Mouse (Mus musculus): Measurements from ENCODE around the gene Sept4. TPM values are rescaled to one million over a fixed set of nuclear protein-coding genes. Genes with fewer than 3 reads are reported as not detected.

Gene Sept4
- polyA plus RNA-seq, 1 experiment from 2014 or later: 26.3 TPM

- H3K4me3 ChIP-seq (ENCODE audit: low read depth, low read length): no peak overlapping the region
- no peaks in the 10 kb centered on the region for H3K36me3 ChIP-seq (ENCODE audit: control insufficient read depth, insufficient read depth, low read length)
- H3K4me2 ChIP-seq (replicated peaks; ENCODE audit: low read depth): no peak overlapping the region
- no peak overlapping the region for H3K9ac ChIP-seq (ENCODE audit: low read length)
- 0 out of 2 replicates have a peak, but pooled peaks have one; percentile 60 for ATAC-seq (ENCODE audit: low FRiP score, low TSS enrichment)
- H3K27me3 ChIP-seq (ENCODE audit: control insufficient read depth, insufficient read depth, low read length): no peaks in the 10 kb centered on the region
- H3K27ac ChIP-seq (replicated peaks): no peak overlapping the region
- 11% methylated on average over 2 of the region's 2 CpGs for WGBS
- no peak for TF ChIP-seq EP300 (optimal IDR thresholded peaks at IDR 0.05)
- TF ChIP-seq CTCF (IDR thresholded peaks at IDR 0.05; ENCODE audit: low read depth): no peak
- H3K9me3 ChIP-seq (ENCODE audit: control insufficient read depth, low read length): no peaks in the 10 kb centered on the region
- DNase-seq (ENCODE audit: low spot score): no peak
- 0 out of 2 replicates have a peak, but pooled peaks cover 4% of the 10 kb centered on the region for H3K4me1 ChIP-seq (replicated peaks; ENCODE audit: control insufficient read depth, insufficient read depth)
Observed at GRCm38 (mm10) chr11:87555106-87555703, 13.5 kb upstream of the Sept4 start.

- Histone ChIP-seq H3K36me3 (ENCODE audit: control insufficient read depth, insufficient read depth, low read length) (no peaks in the 10 kb centered on the region), H3K4me1 (replicated peaks; ENCODE audit: control insufficient read depth, insufficient read depth) (no peaks in the 10 kb centered on the region), H3K27me3 (ENCODE audit: control insufficient read depth, insufficient read depth, low read length) (no peaks in the 10 kb centered on the region), H3K4me2 (replicated peaks; ENCODE audit: low read depth) (no peak overlapping the region), H3K9ac (ENCODE audit: low read length) (no peak overlapping the region), H3K27ac (replicated peaks) (no peak overlapping the region), H3K9me3 (ENCODE audit: control insufficient read depth, low read length) (no peaks in the 10 kb centered on the region), H3K4me3 (ENCODE audit: low read depth, low read length) (no peak overlapping the region)
- ATAC-seq (ENCODE audit: low FRiP score, low TSS enrichment): no peak
- no peak for DNase-seq (ENCODE audit: low spot score)
- 58% methylated on average over 6 of the region's 6 CpGs for WGBS
- TF ChIP-seq EP300 (optimal IDR thresholded peaks at IDR 0.05) (no peak), CTCF (IDR thresholded peaks at IDR 0.05; ENCODE audit: low read depth) (no peak)
Observed at GRCm38 (mm10) chr11:87561208-87561607, 7.5 kb upstream of the Sept4 start.

- 67% methylated on average over 3 of the region's 3 CpGs for WGBS
- Histone ChIP-seq H3K9me3 (ENCODE audit: control insufficient read depth, low read length) (no peaks in the 10 kb centered on the region), H3K36me3 (ENCODE audit: control insufficient read depth, insufficient read depth, low read length) (no peaks in the 10 kb centered on the region), H3K4me1 (replicated peaks; ENCODE audit: control insufficient read depth, insufficient read depth) (no peaks in the 10 kb centered on the region), H3K27me3 (ENCODE audit: control insufficient read depth, insufficient read depth, low read length) (no peaks in the 10 kb centered on the region), H3K4me2 (replicated peaks; ENCODE audit: low read depth) (no peak within 1 kb of the TSS), H3K4me3 (ENCODE audit: low read depth, low read length) (no peak within 1 kb of the TSS), H3K9ac (ENCODE audit: low read length) (no peak within 1 kb of the TSS), H3K27ac (replicated peaks) (no peak within 1 kb of the TSS)
- TF ChIP-seq EP300 (optimal IDR thresholded peaks at IDR 0.05): no peak
- no peak for TF ChIP-seq CTCF (IDR thresholded peaks at IDR 0.05; ENCODE audit: low read depth)
- DNase-seq (ENCODE audit: low spot score) (no peak), ATAC-seq (ENCODE audit: low FRiP score, low TSS enrichment) (no peak)
Observed at GRCm38 (mm10) chr11:87566501-87566900, 2.2 kb upstream of the Sept4 start, which contains the start of gene Gm11492. Gene Gm11492, plus strand, starts transcription at chr11:87566653.

GRCm38 (mm10) chr11:87570743-87571142, 2.0 kb downstream of the Sept4 start:
- Histone ChIP-seq H3K9ac (ENCODE audit: low read length) (no peak overlapping the region), H3K9me3 (ENCODE audit: control insufficient read depth, low read length) (no peaks in the 10 kb centered on the region), H3K4me3 (ENCODE audit: low read depth, low read length) (no peak overlapping the region), H3K4me2 (replicated peaks; ENCODE audit: low read depth) (no peak overlapping the region), H3K4me1 (replicated peaks; ENCODE audit: control insufficient read depth, insufficient read depth) (no peaks in the 10 kb centered on the region), H3K36me3 (ENCODE audit: control insufficient read depth, insufficient read depth, low read length) (no peaks in the 10 kb centered on the region), H3K27ac (replicated peaks) (no peak overlapping the region), H3K27me3 (ENCODE audit: control insufficient read depth, insufficient read depth, low read length) (no peaks in the 10 kb centered on the region)
- DNase-seq (ENCODE audit: low spot score) (no peak), ATAC-seq (ENCODE audit: low FRiP score, low TSS enrichment) (no peak)
- no peak for TF ChIP-seq CTCF (IDR thresholded peaks at IDR 0.05; ENCODE audit: low read depth)
- TF ChIP-seq EP300 (optimal IDR thresholded peaks at IDR 0.05): no peak
- WGBS: 59% methylated on average over 5 of the region's 5 CpGs

GRCm38 (mm10) chr11:87571361-87571950, 2.8 kb downstream of the Sept4 start:
- no peaks in the 10 kb centered on the region for H3K9me3 ChIP-seq (ENCODE audit: control insufficient read depth, low read length)
- no peaks in the 10 kb centered on the region for H3K4me1 ChIP-seq (replicated peaks; ENCODE audit: control insufficient read depth, insufficient read depth)
- ATAC-seq (ENCODE audit: low FRiP score, low TSS enrichment): no peak
- no peak for DNase-seq (ENCODE audit: low spot score)
- H3K4me3 ChIP-seq (ENCODE audit: low read depth, low read length): no peak overlapping the region
- TF ChIP-seq CTCF (IDR thresholded peaks at IDR 0.05; ENCODE audit: low read depth): no peak
- no peak for TF ChIP-seq EP300 (optimal IDR thresholded peaks at IDR 0.05)
- no peak overlapping the region for H3K4me2 ChIP-seq (replicated peaks; ENCODE audit: low read depth)
- no peak overlapping the region for H3K9ac ChIP-seq (ENCODE audit: low read length)
- H3K36me3 ChIP-seq (ENCODE audit: control insufficient read depth, insufficient read depth, low read length): no peaks in the 10 kb centered on the region
- 95% methylated on average over 1 of the region's 1 CpGs for WGBS
- 0 out of 2 replicates have a peak overlapping the region, but pooled peaks have one; percentile 8 for H3K27ac ChIP-seq (replicated peaks)
- no peaks in the 10 kb centered on the region for H3K27me3 ChIP-seq (ENCODE audit: control insufficient read depth, insufficient read depth, low read length)

- no peak overlapping the region for H3K4me2 ChIP-seq (replicated peaks; ENCODE audit: low read depth)
- H3K4me1 ChIP-seq (replicated peaks; ENCODE audit: control insufficient read depth, insufficient read depth): peaks cover 3% of the 10 kb centered on the region; the same call in 1 of the 2 replicates
- ATAC-seq (ENCODE audit: low FRiP score, low TSS enrichment) (no peak), DNase-seq (ENCODE audit: low spot score) (no peak)
- H3K9ac ChIP-seq (ENCODE audit: low read length): no peak overlapping the region
- no peaks in the 10 kb centered on the region for H3K27me3 ChIP-seq (ENCODE audit: control insufficient read depth, insufficient read depth, low read length)
- TF ChIP-seq EP300 (optimal IDR thresholded peaks at IDR 0.05) (no peak), CTCF (IDR thresholded peaks at IDR 0.05; ENCODE audit: low read depth) (no peak)
- H3K9me3 ChIP-seq (ENCODE audit: control insufficient read depth, low read length): no peaks in the 10 kb centered on the region
- H3K27ac ChIP-seq (replicated peaks): no peak overlapping the region
- 74% methylated on average over 7 of the region's 7 CpGs for WGBS
- no peaks in the 10 kb centered on the region for H3K36me3 ChIP-seq (ENCODE audit: control insufficient read depth, insufficient read depth, low read length)
- no peak overlapping the region for H3K4me3 ChIP-seq (ENCODE audit: low read depth, low read length)
Observed at GRCm38 (mm10) chr11:87573751-87574150, 5.0 kb downstream of the Sept4 start.
